Mouse (Mus musculus): ENCODE results near the gene Meis2. TPM values are rescaled to one million over a fixed set of nuclear protein-coding genes. Genes with fewer than 3 reads are reported as not detected.

Meis2 gene
- total RNA-seq, 2 experiments from 2014 or later: 109 to 117 TPM

GRCm38 (mm10) chr2:115912948-115913529 is 152.6 kb downstream of the Meis2 start:
- DNase-seq (ENCODE audit: low spot score in 2 of 2): no peak

- no peak for DNase-seq (ENCODE audit: low spot score in 2 of 2)
Measured at GRCm38 (mm10) chr2:115911913-115912642, 153.6 kb downstream of the Meis2 start.

- no peak for DNase-seq (ENCODE audit: low spot score in 2 of 2)
Measured at GRCm38 (mm10) chr2:115910217-115910616, 155.4 kb downstream of the Meis2 start.

- no peak for DNase-seq (ENCODE audit: low spot score in 2 of 2)
Measured at GRCm38 (mm10) chr2:115901007-115901406, 164.6 kb downstream of the Meis2 start.

GRCm38 (mm10) chr2:115897559-115897958 is 168.1 kb downstream of the Meis2 start:
- DNase-seq (ENCODE audit: low spot score in 2 of 2): no peak

GRCm38 (mm10) chr2:115897001-115897400 is 168.6 kb downstream of the Meis2 start:
- no peak for DNase-seq (ENCODE audit: low spot score in 2 of 2)

- no peak for DNase-seq (ENCODE audit: low spot score in 2 of 2)
Measured at GRCm38 (mm10) chr2:115895717-115896116, 169.9 kb downstream of the Meis2 start.

- DNase-seq (ENCODE audit: low spot score in 2 of 2): no peak
Measured at GRCm38 (mm10) chr2:115895256-115895655, 170.4 kb downstream of the Meis2 start.

GRCm38 (mm10) chr2:115893113-115893512 is 172.5 kb downstream of the Meis2 start:
- DNase-seq (ENCODE audit: low spot score in 2 of 2): no peak

- no peak for DNase-seq (ENCODE audit: low spot score in 2 of 2)
Measured at GRCm38 (mm10) chr2:115890715-115891114, 174.9 kb downstream of the Meis2 start.

GRCm38 (mm10) chr2:115890030-115890429 is 175.6 kb downstream of the Meis2 start:
- no peak for DNase-seq (ENCODE audit: low spot score in 2 of 2)

GRCm38 (mm10) chr2:115889212-115889611 is 176.4 kb downstream of the Meis2 start:
- no peak for DNase-seq (ENCODE audit: low spot score in 2 of 2)

- no peak for DNase-seq (ENCODE audit: low spot score in 2 of 2)
Measured at GRCm38 (mm10) chr2:115888336-115889077, 177.1 kb downstream of the Meis2 start.

GRCm38 (mm10) chr2:115887631-115888030 is 178.0 kb downstream of the Meis2 start:
- DNase-seq (ENCODE audit: low spot score in 2 of 2): no peak

GRCm38 (mm10) chr2:115884184-115884583 is 181.5 kb downstream of the Meis2 start:
- no peak for DNase-seq (ENCODE audit: low spot score in 2 of 2)

- DNase-seq (ENCODE audit: low spot score in 2 of 2): no peak
Measured at GRCm38 (mm10) chr2:115883520-115883919, 182.1 kb downstream of the Meis2 start.

- no peak for DNase-seq (ENCODE audit: low spot score in 2 of 2)
Measured at GRCm38 (mm10) chr2:115875802-115876531, 189.7 kb downstream of the Meis2 start.

GRCm38 (mm10) chr2:115872851-115873250 is 192.8 kb downstream of the Meis2 start:
- no peak for DNase-seq (ENCODE audit: low spot score in 2 of 2)

- no peak for DNase-seq (ENCODE audit: low spot score in 2 of 2)
Measured at GRCm38 (mm10) chr2:115869966-115870365, 195.7 kb downstream of the Meis2 start.

- DNase-seq (ENCODE audit: low spot score in 2 of 2): no peak
Measured at GRCm38 (mm10) chr2:115860600-115861347, 204.9 kb downstream of the Meis2 start.

GRCm38 (mm10) chr2:115860141-115860480 is 205.5 kb downstream of the Meis2 start:
- no peak for DNase-seq (ENCODE audit: low spot score in 2 of 2)
